Mouse (Mus musculus): ENCODE data around the gene Ppp1r12b.

The Ppp1r12b gene

DNA sequence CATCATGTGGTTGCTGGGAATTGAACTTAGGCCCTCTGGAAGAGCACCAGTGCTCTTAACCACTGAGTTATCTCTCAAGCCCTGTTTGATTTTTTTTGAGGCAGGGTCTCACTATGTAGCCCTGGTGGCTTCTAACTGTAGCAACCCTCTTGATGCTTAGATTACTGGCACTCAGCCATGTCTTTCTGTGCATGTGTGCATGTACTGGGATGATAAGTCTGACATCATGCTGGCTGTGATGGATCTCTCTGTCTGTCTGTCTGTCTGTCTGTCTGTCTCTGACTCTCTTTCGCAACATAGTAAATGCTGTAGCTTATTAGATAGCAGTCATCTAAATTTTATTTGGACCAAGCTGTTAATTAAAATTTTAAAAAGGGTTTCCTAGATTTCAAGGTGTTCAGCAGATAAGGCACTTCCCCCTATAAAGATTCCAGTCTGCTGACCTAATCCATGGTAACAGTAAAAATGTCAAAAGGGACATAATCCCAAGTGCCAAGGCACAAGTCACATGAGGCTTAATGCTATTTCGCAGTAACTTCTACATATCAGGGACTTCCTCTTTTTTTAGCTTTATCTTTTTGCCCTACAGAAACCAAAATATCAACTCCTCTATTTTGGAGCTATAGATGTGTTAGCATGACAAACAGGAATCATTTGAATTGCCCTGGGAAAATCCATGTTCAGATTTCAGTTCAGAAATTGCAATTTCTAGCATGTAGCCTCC, 164.9 kb downstream of the Ppp1r12b start:
- no peak for DNase-seq

DNA sequence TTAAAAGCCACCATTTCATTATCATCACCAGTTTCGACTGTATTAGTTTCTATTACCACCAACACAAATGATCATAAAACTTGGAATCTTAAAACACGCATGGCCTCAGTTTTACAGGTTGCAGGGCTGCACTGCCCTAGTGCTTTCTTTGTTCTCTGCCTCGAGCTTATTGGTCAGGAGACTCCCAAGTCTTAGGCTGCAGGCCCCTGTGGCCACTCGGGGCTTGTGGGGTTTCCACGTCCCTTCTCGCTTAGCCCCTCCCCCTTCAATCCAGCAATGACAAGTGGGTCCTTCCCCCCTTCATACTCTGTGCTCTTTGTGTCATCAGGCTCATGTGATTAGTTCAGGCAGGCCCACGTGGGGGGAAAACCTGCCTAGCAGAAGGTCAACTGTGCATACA, 167.6 kb downstream of the Ppp1r12b start:
- no peak for DNase-seq

DNA sequence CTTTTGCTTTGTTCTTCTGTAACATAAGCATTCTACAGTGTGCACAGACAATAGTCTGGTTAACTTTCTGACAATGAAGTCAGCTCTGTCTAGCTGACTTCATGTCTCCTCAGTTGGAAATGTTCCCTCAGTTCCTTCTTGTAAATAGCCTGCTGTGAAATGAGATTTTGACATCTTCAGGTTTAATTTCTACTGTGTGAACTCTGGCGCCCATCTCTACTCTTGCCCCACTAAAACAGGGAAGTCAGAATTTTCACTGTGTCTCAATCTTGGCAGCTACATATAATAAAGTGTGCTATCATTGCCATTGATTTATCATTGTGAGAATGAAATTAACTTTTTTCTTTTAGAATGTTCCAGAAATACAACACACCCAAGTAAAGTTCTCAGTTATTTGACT, 170.8 kb downstream of the Ppp1r12b start:
- DNase-seq = no peak

DNA sequence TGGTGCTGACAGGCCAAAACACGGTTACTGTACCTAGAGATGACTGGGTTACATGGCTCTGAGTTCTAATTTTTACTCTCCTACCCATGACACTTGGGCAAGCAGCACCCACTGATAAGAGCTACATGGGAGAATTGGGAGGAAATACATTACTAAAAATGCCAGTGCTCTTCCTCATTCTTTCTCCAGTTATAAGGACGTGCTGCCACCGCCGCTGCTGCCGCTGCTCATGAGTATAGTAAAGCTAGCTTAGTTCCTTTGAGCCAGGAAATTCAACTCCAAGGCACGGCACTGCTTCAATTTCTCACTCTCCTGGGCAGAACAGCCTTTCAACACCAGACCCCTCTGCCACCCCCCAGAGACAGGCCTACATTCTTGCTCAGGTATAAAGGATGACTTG, 171.3 kb downstream of the Ppp1r12b start:
- no peak for DNase-seq

DNA sequence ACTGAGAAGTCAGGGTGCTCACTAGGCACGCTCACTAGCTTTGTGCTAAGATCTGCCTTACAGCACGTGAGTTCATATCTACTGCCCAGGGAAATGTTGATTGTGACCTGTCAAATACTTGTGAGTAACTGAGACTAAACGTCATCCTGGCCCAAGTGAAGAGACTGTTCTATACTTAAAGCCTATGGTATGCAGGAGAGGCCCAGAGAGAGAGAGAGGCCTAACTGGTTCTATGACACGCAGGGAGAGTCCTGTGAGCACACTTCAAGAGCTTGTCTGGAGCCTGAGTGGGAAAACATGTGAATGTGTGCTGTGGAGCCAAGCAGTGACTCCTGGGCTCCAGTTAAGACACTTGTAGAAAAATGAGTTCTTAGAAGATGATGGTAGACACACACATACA, 171.8 kb downstream of the Ppp1r12b start:
- no peak for DNase-seq

DNA sequence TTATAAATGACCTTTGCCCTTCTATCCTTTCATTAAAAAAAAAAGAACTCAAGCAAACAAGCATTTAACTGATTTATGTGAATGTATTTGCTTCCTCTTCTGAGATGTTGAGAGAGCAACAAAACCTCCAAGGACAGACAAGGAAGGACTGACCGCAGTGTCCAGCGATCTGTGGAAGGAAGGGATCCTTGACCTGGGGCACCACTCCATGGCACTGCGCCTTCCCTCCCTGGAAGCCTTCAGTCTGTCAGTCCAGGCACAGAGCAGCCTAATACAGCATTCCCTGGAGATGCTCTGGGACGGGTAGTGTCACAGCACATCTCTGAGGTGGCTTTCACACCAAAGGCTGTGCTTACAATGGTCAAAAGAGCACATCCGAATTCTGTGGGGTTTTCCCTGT, 172.9 kb downstream of the Ppp1r12b start:
- no peak for DNase-seq

DNA sequence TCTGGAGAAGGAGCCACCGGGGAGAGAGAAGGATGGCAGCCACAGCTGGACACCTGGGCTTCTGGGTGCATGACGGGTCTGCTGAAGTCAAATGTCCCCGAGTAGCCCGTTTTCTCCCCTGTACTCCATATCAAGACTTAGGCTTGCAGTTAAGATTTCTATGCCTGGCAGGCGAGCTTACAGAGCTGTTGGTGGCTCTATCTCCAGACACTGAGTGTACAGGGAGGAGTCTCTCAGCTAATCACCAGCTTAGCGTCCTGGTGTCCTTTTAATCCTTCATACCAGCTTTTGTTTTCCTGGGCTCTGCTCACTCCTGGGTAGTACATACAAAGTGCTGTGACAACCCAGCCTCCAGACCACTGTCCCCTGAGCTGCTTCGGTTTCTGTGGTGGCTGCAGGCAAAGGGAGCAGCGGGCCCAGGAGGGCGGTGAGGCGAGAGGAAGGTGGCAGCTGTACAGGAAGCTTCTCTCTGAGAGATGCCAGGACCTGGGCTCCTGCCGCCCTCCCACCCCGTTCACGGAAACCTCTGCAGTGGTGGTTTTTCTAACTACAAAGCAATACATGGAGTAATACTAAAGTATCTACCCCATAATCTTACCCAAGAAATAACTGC, 177.7 kb downstream of the Ppp1r12b start:
- DNase-seq = no peak

DNA sequence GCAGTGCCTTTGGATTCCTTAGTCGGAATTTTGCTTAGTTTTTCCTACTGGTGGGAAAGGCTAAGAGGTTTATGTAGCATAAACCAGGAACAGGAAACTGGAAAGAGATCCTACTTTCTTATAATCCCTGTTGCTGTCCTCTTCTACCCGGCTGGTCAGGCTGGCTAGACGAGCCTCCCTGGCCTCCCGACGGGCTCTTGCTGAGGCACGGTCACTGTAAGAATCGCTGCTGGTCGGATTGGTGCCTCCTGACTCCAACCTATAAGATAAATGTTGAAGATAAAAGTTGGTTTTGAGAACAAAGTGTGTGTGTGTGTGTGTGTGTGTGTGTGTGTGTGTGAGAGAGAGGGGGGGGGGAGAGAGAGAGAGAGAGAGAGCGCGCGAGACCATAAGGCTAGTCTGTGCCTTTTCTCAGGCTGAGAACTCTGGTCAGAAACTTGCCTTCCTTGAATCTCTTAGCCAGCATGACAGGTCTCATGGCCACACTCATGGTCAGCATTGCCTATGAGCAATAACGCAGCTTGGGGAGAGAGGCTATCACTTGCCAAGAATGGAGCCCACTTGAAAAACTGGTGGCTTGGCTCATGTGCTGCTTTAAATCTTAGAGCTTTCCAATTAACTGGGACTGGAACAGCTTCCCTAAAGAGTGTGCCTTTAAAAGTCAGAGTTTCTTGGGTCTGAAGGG, 178.4 kb downstream of the Ppp1r12b start:
- DNase-seq = no peak

DNA sequence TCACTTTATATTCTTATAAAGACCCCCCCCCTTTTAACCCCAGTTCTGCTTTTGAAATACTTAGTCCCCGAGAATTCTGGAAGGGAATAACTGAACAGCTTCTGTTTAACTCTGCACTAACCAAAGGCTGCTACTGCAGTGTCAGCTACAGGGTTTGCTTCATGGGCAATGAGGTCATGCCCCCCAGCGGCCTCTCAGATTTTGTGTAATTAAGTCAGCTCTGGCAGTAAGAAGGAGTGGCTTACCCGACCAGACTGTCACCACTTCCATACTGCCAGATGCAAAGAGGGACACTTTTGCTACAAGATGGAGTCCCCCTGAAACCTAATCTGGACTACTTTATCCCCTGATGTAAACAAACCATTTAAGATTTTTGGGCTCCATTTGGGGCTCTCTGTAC, 180.1 kb downstream of the Ppp1r12b start:
- no peak for DNase-seq

DNA sequence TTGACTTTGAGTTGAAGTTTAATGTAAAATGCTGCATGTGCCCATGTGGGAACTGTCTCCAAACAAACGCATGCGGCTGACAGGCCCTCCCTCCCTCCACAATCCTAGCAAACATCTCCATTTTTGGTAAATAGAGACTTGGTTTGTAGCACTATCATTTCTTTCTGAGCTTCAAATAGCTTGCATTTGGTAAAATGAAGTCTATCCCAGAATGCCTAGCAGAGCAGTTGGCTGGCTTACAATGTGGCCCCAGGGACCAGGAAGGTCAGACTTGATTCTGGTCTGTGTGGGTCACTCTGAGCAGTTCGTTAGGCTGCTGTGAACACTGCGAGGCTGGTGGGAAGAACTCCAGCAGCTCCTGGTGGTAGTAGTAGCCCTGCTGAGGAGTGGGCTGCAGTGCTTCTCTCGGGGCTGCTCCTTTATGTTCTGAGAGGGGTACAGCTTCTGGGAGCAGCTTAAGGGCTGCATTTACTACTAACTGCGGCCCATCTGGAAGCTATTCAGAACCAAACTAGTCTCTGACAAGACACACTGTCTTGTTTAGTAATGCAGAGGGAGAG, 180.9 kb downstream of the Ppp1r12b start:
- DNase-seq = no peak

DNA sequence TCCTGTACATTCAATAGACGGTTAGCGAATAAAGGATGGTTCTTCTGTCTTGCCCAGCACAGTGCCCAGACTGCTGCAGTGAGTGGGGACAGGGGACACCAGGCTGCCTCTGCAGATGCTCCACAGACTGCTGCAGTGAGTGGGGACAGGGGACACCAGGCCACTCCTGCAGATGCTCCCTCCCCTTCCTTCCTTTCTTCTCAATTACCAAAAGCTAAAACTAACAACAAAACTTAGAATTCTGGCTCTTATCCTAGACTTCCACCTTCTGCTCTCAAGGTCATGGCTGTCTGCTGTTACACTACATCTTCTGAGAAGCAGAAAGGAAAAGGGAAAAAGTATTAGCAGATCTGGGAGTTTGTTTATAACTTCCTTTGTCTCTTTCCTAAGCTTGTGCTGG, 181.5 kb downstream of the Ppp1r12b start:
- no peak for DNase-seq

DNA sequence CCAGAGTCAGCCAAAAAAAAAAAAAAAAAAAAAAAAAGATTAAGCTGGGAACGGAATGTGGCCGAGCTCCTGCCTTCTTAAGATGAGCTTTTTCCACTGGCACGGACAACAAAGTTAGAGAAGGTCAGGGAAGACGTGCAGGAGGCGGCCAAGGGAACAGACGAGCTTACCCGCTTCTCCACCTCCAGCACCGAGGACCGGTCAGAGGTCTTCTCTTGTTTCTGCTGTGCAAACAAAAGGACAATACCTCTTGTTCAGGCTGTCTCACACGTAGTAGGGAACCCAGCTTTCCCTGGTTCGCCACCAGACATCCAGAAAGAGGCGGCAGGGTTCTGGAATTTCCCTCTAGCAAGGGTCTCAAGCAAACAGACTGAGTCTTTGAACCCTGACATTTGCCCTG, 182.5 kb downstream of the Ppp1r12b start:
- no peak for DNase-seq

DNA sequence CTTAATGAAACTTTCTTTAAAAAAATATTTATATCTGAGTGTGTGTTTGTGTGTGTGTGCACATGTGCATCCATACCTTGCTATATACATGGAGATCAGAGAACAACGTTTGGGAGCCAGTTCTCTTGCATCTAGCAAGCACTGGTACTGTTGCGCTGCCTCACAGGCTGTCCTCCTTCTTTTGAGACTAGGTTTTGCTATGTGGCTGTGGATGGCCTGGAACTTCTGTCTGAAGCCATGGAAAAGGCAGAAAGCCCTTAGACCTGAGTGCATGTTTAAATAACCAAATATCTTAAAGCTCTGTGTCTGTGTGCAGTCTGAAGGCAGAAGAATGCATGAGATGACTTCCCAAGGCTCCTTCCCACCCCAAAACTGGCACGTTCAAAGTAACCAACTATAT, 182.9 kb downstream of the Ppp1r12b start:
- DNase-seq = no peak

DNA sequence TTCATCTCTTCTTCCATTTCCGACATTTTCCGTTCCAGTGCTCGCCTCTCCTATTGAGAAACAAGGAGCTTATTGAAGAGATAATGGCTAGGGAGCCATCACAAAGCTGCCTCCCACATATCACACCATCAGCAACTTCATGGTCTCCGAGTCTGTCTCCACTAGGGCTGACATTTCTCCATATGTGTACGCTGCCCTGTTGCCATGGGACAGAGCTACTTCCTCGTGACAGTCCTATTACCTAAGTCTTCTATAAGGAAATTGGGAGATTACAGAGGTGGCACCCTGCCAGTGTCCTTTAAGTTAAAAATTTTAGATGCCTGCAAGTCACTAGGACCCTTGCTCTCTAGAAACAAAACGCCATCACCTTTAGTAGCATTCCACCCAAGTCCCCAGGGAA, 183.7 kb downstream of the Ppp1r12b start:
- no peak for DNase-seq

DNA sequence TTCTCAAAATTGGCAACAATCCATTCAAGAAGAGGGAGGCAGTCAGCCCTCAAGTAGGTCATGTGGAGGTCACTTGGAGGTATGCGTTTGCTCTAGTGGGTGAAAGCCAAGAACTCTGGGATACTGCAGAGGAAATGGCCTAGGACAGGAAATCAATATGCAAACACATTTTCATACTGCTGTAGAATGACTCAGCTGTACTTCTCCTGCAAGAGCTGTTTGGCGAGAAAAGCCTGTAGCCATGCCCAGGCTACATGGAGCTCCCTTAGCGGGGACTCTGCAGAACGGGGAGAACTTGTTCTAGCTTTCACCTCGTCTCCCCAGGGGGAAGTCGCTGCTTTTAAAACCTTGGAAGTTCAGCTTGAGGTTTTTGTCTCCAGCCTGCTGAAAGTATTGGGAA, 184.4 kb downstream of the Ppp1r12b start:
- peak; percentile 51 for DNase-seq

DNA sequence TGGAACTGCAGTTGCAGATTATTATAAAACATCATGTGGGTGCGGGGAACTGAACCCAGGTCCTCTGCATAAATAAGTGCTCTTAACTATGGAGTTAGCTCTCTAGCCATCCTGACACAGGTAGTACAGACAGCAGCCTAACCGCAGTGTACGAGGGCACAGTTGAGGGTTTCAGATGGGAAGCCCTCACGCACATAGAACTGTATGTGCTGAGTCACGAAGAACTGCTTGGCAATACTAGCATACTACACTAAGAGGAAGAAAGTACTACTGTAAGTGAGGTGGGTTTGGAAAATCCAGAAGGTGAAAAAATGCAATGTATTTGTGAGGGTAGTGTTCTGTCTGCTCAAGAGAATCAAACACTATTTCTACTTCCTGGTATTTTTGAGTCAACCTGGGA, 185.4 kb downstream of the Ppp1r12b start:
- no peak for DNase-seq

DNA sequence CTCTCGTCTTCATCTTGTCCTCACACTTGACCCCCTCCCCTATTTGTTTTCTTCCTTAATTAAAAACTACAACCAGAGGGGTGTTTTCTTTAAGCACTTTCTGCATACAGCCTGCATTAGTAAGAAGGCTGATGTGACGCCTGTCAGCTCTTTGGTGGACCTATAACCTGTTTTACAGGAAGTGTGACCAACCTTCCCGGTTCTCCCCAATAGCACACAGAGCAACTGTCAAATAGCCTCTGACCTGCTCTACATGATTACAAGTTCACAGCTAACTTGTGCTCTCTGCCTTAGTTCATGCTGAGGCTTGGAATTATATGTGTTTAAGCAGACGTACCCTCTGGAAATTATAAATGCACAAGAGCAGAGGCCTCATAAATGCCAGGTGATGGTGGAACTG, 189.3 kb downstream of the Ppp1r12b start:
- DNase-seq = no peak

DNA sequence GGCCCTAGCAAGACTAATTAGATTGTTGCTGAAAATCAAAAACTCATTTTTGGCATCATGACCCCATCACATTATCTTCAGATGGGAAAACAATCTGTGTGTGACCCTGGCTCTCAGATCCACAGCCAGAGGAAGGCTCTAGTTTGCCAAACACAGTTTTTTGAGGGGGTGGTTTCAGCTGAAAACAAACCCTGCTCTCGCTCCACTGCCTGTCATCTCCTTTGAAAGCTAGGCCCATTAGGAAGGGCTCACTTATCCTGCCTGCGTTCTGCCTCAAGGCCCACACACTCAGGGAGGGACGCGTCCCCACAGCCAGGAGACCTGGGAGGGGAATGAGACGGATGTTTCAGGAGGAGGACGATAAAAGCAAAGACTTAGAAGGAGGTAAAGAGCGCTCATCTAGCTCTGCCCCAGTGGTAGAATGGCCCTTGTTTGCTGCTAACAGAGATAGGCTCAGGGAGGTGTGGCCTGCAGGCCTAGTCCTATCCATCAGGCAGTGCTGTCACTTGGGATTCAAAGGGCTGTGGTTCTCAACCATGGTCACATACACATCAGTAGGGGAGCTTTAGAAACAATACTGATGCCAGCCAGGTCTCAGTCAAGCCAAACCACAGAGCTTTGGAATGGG, 190.8 kb downstream of the Ppp1r12b start:
- DNase-seq = no peak

DNA sequence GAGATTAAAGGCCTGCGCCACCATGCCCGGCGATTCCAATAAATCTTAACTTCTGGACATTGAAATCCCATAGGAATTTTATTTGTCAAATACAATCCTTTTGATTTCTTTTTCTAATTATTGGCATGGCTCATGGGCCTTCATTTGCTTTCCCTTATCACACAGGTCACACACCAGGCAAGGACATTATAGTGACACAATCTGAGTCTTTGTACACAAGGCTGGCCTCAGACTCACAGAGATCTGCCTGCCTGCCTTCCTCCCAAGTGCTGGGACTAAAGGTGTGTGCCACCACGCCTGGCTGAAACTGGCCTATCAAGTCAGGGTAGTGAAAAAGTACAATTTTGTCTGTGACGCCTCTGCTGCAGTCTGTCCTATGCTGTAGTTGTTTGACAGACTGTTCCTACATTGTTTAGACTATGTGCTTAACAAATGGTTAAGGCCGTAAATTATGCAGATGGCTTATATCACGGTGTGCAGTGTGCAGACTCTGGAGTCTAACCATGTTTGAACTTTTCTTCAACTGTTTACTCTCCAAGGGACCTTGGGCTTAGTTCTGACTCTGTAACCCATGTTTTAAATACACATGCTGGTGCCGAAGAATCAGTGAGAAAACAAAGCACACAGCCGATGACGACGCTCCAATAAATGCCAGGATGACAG, 191.8 kb downstream of the Ppp1r12b start:
- DNase-seq = no peak

DNA sequence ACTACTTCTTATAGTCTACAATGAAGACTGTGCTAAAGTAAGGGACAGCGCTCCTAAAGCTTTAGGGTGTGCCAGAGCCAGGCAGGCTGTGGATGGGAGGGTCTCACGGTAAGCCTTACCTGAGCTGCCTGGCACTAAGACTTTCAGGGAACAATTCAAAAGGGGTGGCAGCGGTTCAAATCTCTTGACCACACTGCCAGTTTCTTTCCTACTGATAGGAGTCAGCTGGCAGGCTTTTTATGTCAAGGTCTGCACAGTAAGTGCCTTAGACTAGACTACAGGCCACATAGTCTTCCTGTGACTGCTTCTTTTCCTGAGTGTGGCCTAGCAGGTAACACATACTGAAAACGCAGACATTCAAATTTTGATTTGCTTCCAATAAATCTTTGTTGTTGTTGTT, 192.5 kb downstream of the Ppp1r12b start:
- DNase-seq = no peak

DNA sequence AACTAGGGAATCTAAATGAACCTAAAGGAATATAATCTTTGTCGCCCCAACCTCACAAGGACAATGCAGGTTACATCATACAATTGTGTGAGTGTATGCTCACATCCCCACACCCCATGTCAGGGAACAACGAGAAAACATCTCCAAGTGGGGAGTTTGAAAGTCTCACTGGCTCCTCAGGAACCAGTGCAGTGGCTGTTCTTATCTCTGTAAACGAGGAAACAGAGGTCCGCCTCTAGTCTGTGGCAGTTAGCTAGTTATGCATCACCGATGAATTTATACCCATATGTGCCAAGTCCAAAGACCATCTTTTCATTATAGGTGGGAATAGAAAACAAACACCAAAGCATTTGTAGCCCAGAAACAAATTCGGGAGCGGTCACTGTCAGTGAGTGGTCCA, 194.2 kb downstream of the Ppp1r12b start:
- no peak for DNase-seq

DNA sequence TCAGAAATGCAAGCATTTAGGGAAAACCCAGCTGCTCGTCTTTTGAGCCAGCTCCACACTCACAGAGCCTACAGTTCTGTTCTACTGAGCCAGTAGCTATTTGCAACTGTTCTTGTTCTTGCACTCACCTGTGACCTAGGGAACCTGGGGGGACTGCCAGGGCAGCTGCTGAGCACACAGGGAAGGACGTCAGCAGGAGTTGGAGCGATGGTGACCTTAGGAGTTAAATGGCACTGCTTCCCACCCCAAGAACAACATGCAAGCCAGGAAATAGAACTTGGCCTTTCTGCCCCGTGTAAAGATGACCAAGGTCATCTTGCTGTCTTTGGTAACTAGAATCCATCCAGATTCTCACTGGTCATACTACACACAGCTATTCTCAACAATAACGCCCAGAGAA, 195.1 kb downstream of the Ppp1r12b start:
- no peak for DNase-seq

DNA sequence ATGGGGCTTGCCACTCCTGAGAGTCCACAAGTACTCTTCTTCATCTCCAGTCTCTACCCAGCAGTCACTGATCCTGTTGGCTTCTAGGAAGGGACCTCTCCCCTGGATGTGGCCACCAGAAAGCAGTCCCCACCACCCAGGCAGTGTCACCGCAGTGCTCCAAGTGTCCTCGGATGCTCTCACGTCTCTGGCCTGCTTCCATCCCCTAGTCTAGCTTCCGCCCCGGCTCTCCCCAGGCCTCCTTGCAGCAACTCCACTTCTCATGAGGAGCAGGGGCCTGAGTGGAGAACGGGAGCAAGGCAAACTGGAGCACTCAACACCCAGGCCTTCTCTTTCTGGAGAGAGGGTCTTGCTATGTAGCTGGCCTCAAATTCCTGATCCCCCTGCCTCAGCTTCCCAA, 196.6 kb downstream of the Ppp1r12b start:
- no peak for DNase-seq
